Mouse (Mus musculus): ENCODE results near the gene Rtkn2. TPM values are rescaled to one million over a fixed set of nuclear protein-coding genes. Genes with fewer than 3 reads are reported as not detected.

The Rtkn2 gene
- polyA plus RNA-seq, 1 experiment from 2014 or later, result 3.4 TPM

GRCm38 (mm10) chr10:68107716-68108115, 128.3 kb downstream of the Rtkn2 start:
- H3K4me3 ChIP-seq (replicated peaks; ENCODE audit: low read length), result no peak overlapping the region
- ATAC-seq (ENCODE audit: low FRiP score), result no peak
- no peak overlapping the region for H3K4me2 ChIP-seq (replicated peaks)
- H3K9me3 ChIP-seq (ENCODE audit: control insufficient read depth, low read length), result no peaks in the 10 kb centered on the region
- H3K36me3 ChIP-seq (replicated peaks; ENCODE audit: control insufficient read depth, insufficient read depth), result no peaks in the 10 kb centered on the region
- 86% methylated on average over 6 of the region's 6 CpGs for WGBS
- DNase-seq (ENCODE audit: low spot score), result no peak
- no peak overlapping the region for H3K9ac ChIP-seq
- H3K27ac ChIP-seq, result peak overlapping the region; percentile 69
- no peaks in the 10 kb centered on the region for H3K27me3 ChIP-seq (ENCODE audit: control insufficient read depth, insufficient read depth, low read length)
- H3K4me1 ChIP-seq (replicated peaks; ENCODE audit: control insufficient read depth, insufficient read depth, low read length), result peaks cover 49% of the 10 kb centered on the region

Other genes with a start within 250 kb of the Rtkn2 start
- 4.3 and 5.2 TPM in 2 replicates for gene Zfp365, start 66.9 kb upstream of the Rtkn2 start, polyA plus RNA-seq (2014; fragmentation: Nextera tagmentation; extraction: Ambion mirVana)